In genomic region chr9:120171295-120171694, GRCm38 (mm10) we compare ENCODE assay signal across 9 mouse cellular contexts. TPM values are rescaled to one million over a fixed set of nuclear protein-coding genes. Genes with fewer than 3 reads are reported as not detected.
DNase-seq lines count a peak whose midpoint lies in the region; ATAC-seq lines count a peak whose summit lies in the region.
"Had no signal": no experiment of that assay in that cellular context is flagged by ENCODE, and none has a peak within 500 bp of the region (broad histone marks: within the 10 kb centered on the region; RNA-seq: fewer than 3 reads in every experiment).

No protein-coding gene starts in this region.

- H3K4me2 ChIP-seq in forebrain, embryonic 11.5 days (ENCODE audit: low read depth, low read length, severe bottlenecking): no peak overlapping the region
- no peak overlapping the region for H3K4me2 ChIP-seq in forebrain, embryonic 12.5 days

- DNase-seq in forebrain, embryonic 11.5 days (ENCODE audit: low spot score): peak; percentile 75
- peak; percentile 47 to 50 for DNase-seq in B cell, adult 2 months
- DNase-seq in adrenal gland, postnatal 36 days: peak; percentile 74 to 83
- DNase-seq in kidney, postnatal 36 days: peak; percentile 42 to 83
- peak; percentile 71 for DNase-seq in lung, postnatal 10 days
- peak; percentile 38 to 47 for DNase-seq in spleen, postnatal 14 days (ENCODE audit: low spot score in 2 of 2)

- ATAC-seq in forebrain, embryonic 11.5 days (replicated peaks; ENCODE audit: low FRiP score): no peak; the same call in 1 of the 2 replicates
- ATAC-seq in forebrain, embryonic 12.5 days (ENCODE audit: low FRiP score): no peak
- ATAC-seq in erythroid progenitor cell, adult 5-6 weeks (replicated peaks; ENCODE audit: low FRiP score, poor library complexity, severe bottlenecking): peak; percentile 76

- H3K9me3 ChIP-seq in forebrain, embryonic 11.5 days (ENCODE audit: control insufficient read depth, low read length): no peaks in the 10 kb centered on the region; the same call in 1 of the 2 replicates
- H3K9me3 ChIP-seq in forebrain, embryonic 12.5 days: peaks cover 4% of the 10 kb centered on the region; the same call in 1 of the 2 replicates

- no peaks in the 10 kb centered on the region for H3K36me3 ChIP-seq in forebrain, embryonic 11.5 days (ENCODE audit: control insufficient read depth, insufficient read depth, low read length)
- H3K36me3 ChIP-seq in forebrain, embryonic 12.5 days (replicated peaks): no peaks in the 10 kb centered on the region

- H3K27me3 ChIP-seq in forebrain, embryonic 11.5 days (ENCODE audit: control insufficient read depth, insufficient read depth, low read length): no peaks in the 10 kb centered on the region
- peaks cover 2% of the 10 kb centered on the region; the same call in 1 of the 2 replicates for H3K27me3 ChIP-seq in forebrain, embryonic 12.5 days

- H3K4me3 ChIP-seq in forebrain, embryonic 11.5 days (ENCODE audit: low read depth, low read length): no peak overlapping the region
- H3K4me3 ChIP-seq in forebrain, embryonic 12.5 days (replicated peaks): no peak overlapping the region

- H3K9ac ChIP-seq in forebrain, embryonic 11.5 days (ENCODE audit: low read length): no peak overlapping the region
- no peak overlapping the region for H3K9ac ChIP-seq in forebrain, embryonic 12.5 days

- H3K27ac ChIP-seq in forebrain, embryonic 11.5 days (ENCODE audit: low read depth, low read length): no peak overlapping the region
- no peak overlapping the region for H3K27ac ChIP-seq in forebrain, embryonic 12.5 days

- WGBS in forebrain, embryonic 11.5 days: 47% methylated on average over 5 of the region's 5 CpGs
- 45% methylated on average over 5 of the region's 5 CpGs for WGBS in forebrain, embryonic 12.5 days

- H3K4me1 ChIP-seq in forebrain, embryonic 11.5 days (replicated peaks; ENCODE audit: control insufficient read depth, insufficient read depth, low read length): no peaks in the 10 kb centered on the region
- no peaks in the 10 kb centered on the region for H3K4me1 ChIP-seq in forebrain, embryonic 12.5 days

RNA-seq across cellular contexts. Expression of gene Mobp, which starts 21.8 kb away (rescaled TPM):
- polyA plus RNA-seq in forebrain, embryonic 11.5 days (2014; fragmentation: Nextera tagmentation; extraction: Ambion mirVana): 1.9 and 3.2 TPM in 2 replicates
- 1.3 and 1.7 TPM in 2 replicates for polyA plus RNA-seq in forebrain, embryonic 12.5 days (2016; fragmentation: Nextera tagmentation; extraction: Ambion mirVana)
- under 1 TPM in 1 of 2 experiments, not detected in 1; 0.10 TPM for total RNA-seq in adrenal gland, postnatal 36 days (2021)
- total RNA-seq in erythroid progenitor cell, adult 5-6 weeks (2015; ENCODE audit: low replicate concordance): not detected in 2 replicates
- total RNA-seq in erythroid progenitor cell, adult 5-6 weeks (2017; ENCODE audit: low replicate concordance): not detected in 2 replicates
- polyA plus RNA-seq: large intestine, adult 2 months had no signal

RNA-seq across cellular contexts. Expression of gene Rpsa, which starts 43.8 kb away (rescaled TPM):
- 1,443 and 1,598 TPM in 2 replicates for polyA plus RNA-seq in forebrain, embryonic 11.5 days (2014; fragmentation: Nextera tagmentation; extraction: Ambion mirVana)
- 997 and 1,048 TPM in 2 replicates for polyA plus RNA-seq in forebrain, embryonic 12.5 days (2016; fragmentation: Nextera tagmentation; extraction: Ambion mirVana)
- 100 to 1,000 TPM; 746 to 780 TPM for total RNA-seq in adrenal gland, postnatal 36 days (2021)
- total RNA-seq in erythroid progenitor cell, adult 5-6 weeks (2015; ENCODE audit: low replicate concordance): 703 and 915 TPM in 2 replicates
- 860 and 1,041 TPM in 2 replicates for total RNA-seq in erythroid progenitor cell, adult 5-6 weeks (2017; ENCODE audit: low replicate concordance)
